11 mouse cellular contexts compared by ENCODE assay signal in genomic region chr1:37288181-37288935, GRCm38 (mm10). TPM values are rescaled to one million over a fixed set of nuclear protein-coding genes. Genes with fewer than 3 reads are reported as not detected.
A peak's percentile ranks its signal among the peaks of the same experiment; 100 is the strongest.
DNase-seq lines count a peak whose midpoint lies in the region; ATAC-seq and TF ChIP-seq lines count a peak whose summit lies in the region.
"Had no signal": no experiment of that assay in that cellular context is flagged by ENCODE, and none has a peak within 500 bp of the region (broad histone marks: within the 10 kb centered on the region; RNA-seq: fewer than 3 reads in every experiment).

No protein-coding gene starts in this region.

- no peak for TF ChIP-seq POLR2A in cerebellum, adult 2 months (IDR thresholded peaks at IDR 0.05; ENCODE audit: borderline replicate concordance, insufficient read depth, low read length)
- TF ChIP-seq POLR2A in kidney, adult 2 months (IDR thresholded peaks at IDR 0.05; ENCODE audit: low read depth, low read length): no peak

- no peak overlapping the region for H3K27ac ChIP-seq in cerebellum, adult 2 months (ENCODE audit: insufficient read depth, low read length)
- H3K27ac ChIP-seq in layer of hippocampus, adult 2 months: peak overlapping the region; percentile 79
- no peak overlapping the region for H3K27ac ChIP-seq in kidney, adult 2 months (ENCODE audit: insufficient read depth, low read depth, low read length)
- H3K27ac ChIP-seq: neural tube, embryonic 12.5 days had no signal

- H3K4me3 ChIP-seq in cerebellum, adult 2 months (replicated peaks; ENCODE audit: insufficient read depth, low read depth, low read length): no peak overlapping the region
- peak overlapping the region; percentile 37 for H3K4me3 ChIP-seq in layer of hippocampus, adult 2 months
- H3K4me3 ChIP-seq in kidney, adult 2 months (ENCODE audit: insufficient read depth, low read depth, low read length): no peak overlapping the region
- H3K4me3 ChIP-seq: neural tube, embryonic 12.5 days had no signal

- no peaks in the 10 kb centered on the region for H3K4me1 ChIP-seq in cerebellum, adult 2 months (ENCODE audit: control insufficient read depth, insufficient read depth, low read length)
- no peaks in the 10 kb centered on the region for H3K4me1 ChIP-seq in kidney, adult 2 months (ENCODE audit: control insufficient read depth, insufficient read depth, low read length)
- H3K4me1 ChIP-seq: neural tube, embryonic 12.5 days had no signal

- ATAC-seq in CD4-positive, CD25-positive, alpha-beta regulatory T cell, adult 4 months: no peak

- 54% methylated on average over 11 of the region's 11 CpGs for WGBS in cerebellum, adult 2 months
- WGBS in kidney, adult 2 months: 52% methylated on average over 11 of the region's 11 CpGs

- H3K27me3 ChIP-seq in cerebellum, adult 2 months (ENCODE audit: control insufficient read depth, insufficient read depth, low read length): no peaks in the 10 kb centered on the region
- no peaks in the 10 kb centered on the region for H3K27me3 ChIP-seq in kidney, adult 2 months (replicated peaks; ENCODE audit: control insufficient read depth, insufficient read depth, low read length)
- H3K27me3 ChIP-seq: neural tube, embryonic 12.5 days had no signal

- DNase-seq in cerebellum, postnatal 10 days: peak; percentile 52 to 55
- no peak for DNase-seq in cerebellum, adult 2 months
- DNase-seq in adrenal gland, postnatal 14 days: peak; percentile 60
- DNase-seq in layer of hippocampus, adult 2 months (ENCODE audit: low spot score in 2 of 2): peak; percentile 51 to 70
- peak; percentile 23 for DNase-seq in mesoderm, embryonic 11.5 days (ENCODE audit: low read depth, low spot score)
- no peak for DNase-seq in thymus, postnatal 4 days
- DNase-seq in kidney, adult 2 months: no peak
- DNase-seq: gastrocnemius, postnatal 10 days; kidney, adult 9 months had no signal

- TF ChIP-seq CTCF in cerebellum, adult 2 months (IDR thresholded peaks at IDR 0.05; ENCODE audit: borderline replicate concordance, insufficient read depth, low read depth, low read length): no peak
- no peak for TF ChIP-seq CTCF in layer of hippocampus, adult 2 months (conservative IDR thresholded peaks at IDR 0.05)
- no peak for TF ChIP-seq CTCF in kidney, adult 2 months (conservative IDR thresholded peaks at IDR 0.05; ENCODE audit: insufficient read depth, insufficient read length, low read depth, low read length)

- H3K36me3 ChIP-seq in kidney, adult 2 months (ENCODE audit: control insufficient read depth, insufficient read depth, low read length): no peaks in the 10 kb centered on the region
- H3K36me3 ChIP-seq: neural tube, embryonic 12.5 days had no signal

RNA-seq across cellular contexts. Expression of gene Inpp4a, which starts 11.3 kb away (rescaled TPM):
- polyA plus RNA-seq in cerebellum, adult 2 months (2012; rRNA removed): 94.2 and 98.5 TPM in 2 replicates
- 21.2 and 23.5 TPM in 2 replicates for total RNA-seq in adrenal gland, postnatal 14 days (2021)
- 100 to 1,000 TPM; 168 TPM for total RNA-seq in layer of hippocampus, adult 2 months (2021)
- polyA plus RNA-seq in kidney, adult 2 months (2012; rRNA removed): 7.5 and 7.7 TPM in 2 replicates
- polyA plus RNA-seq in CD4-positive, CD25-positive, alpha-beta regulatory T cell, adult 4 months (2017; shearing (Covaris generic)): 10 to 100 TPM; 76.6 to 78.0 TPM

Comparison
In these comparisons a context has a peak if more than half of its experiments do, and no peak if none do; other contexts are left out.
1. DNase-seq: peak in cerebellum, postnatal 10 days (2 of 2), adrenal gland, postnatal 14 days (single experiment), layer of hippocampus, adult 2 months (2 of 2) and mesoderm, embryonic 11.5 days (single experiment); none in cerebellum, adult 2 months (0 of 2), thymus, postnatal 4 days (single experiment) and kidney, adult 2 months (single experiment).